Mouse (Mus musculus): ENCODE data around the gene Nop53.
A peak's percentile ranks its signal among the peaks of the same experiment; 100 is the strongest.

The Nop53 gene

DNA sequence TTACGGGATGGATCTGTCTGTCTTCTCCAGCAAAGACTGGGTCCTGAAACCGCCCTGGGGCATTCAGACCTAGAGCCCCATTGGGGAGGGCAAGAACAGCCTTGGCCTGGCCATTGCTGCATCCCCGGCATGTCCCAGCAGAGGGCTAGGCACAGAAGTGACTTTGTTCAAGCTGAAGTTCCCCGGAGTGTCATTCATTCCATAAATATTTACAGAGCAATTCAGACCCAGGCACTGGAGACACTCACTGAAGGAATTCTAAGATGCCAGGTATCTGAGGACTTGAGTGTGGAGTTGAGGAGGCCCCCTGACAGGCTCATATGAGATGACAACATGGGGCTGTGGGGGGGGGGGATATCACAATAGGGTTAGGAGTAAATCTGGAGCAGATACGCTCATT is 10.3 kb upstream of the Nop53 start:
- DNase-seq (ENCODE audit: low read depth) = no peak

DNA sequence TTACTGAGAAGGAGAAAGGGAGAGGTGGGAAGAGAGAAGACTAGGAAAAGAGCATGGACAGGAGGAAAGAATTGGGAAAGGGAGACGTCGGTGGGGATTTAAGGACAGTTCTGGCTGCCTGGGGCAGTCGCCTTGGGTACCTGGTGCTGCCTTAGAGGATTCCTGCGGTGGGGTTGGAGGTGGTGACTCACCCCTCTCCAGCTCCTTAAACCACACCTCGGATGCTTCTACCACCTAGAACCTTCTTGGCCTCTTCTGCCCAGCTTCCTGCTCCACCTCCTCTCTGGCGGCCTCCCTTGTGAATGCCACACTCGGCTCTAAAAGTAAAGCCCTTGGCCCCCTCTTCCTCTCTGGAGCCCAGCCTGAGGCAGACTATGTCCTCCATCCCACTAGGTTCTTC is 9.6 kb upstream of the Nop53 start:
- DNase-seq (ENCODE audit: low read depth) = no peak

DNA sequence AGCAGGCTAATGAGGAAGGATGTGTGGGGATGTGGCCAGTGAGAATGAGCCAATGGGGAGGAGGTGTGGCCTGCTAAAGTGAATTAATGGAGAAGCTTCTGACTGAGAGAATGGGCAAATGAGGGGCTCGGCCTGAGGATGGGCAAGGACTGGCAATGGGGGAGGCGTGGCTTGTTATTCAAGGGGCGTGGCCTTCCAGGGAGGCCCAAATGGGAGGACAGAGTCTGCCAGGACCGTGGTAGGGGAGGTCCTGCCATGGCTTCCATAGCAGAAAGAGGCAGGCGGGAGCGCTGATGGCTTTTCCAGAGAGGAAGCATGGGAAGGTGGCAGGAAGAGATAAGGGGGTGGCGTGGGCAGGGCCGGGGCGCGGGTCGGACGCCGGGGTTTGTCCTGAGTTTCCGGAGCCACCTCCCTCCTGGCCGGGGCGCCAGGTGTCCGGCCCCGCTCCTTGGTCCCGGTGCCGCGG is 9.1 kb upstream of the Nop53 start:
- no peak for DNase-seq (ENCODE audit: low read depth)

DNA sequence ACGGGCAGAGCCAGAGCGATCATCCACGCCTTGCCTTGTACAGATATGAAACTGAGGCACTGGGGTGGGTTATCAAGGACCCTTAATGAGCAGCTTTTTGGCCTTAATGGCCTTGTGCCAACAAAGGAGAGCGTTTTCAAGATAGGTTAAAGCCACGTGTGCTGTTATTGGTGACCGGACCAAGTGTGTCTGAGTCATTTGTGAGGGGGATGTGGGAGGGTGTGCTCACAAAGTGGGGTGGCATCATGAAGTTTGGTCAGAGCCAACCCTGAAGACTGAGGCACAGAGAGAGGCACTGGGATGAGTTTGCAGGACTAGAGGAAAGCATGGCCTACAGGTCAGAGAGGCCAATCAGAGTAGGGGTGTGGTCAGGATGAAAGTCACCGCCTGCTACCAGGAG is 8.6 kb upstream of the Nop53 start:
- DNase-seq (ENCODE audit: low read depth) = no peak

DNA sequence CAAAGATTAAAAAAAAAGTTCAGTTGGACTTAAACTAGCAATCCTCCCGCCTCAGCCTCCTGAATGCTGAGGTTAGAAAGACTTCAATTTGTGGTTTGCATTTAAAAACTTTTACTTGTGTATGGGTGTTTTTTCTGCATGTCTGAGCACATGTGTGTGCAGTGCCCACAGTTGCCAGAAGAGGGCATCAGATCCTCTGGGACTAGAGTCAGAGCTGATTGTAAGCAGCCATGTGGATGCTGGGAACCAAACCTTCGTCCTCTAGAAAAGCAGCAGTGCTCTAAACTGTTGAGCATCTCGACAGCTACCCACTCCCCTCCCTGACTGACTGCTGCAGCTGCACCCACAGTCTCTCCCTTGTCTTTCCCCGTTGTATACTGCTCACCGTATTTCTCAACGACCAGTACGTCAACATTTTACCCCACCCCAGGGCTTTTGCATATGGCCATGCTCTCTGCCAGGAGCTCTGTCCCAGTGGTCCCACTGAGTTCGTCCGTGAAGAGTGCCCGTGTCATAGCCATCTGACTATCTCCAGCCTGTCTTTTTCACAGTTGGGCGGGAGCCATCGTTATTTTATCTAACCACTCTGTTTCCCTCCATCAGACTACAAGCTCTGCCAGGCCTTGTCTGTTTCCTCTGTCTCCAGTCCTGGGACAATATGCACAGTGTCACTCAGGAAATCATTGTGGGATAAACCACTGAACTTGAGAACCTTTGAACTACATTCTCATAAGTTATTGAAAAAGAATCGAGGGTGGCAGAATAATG is 7.6 kb upstream of the Nop53 start:
- peak; percentile 68 for DNase-seq (ENCODE audit: low read depth)

DNA sequence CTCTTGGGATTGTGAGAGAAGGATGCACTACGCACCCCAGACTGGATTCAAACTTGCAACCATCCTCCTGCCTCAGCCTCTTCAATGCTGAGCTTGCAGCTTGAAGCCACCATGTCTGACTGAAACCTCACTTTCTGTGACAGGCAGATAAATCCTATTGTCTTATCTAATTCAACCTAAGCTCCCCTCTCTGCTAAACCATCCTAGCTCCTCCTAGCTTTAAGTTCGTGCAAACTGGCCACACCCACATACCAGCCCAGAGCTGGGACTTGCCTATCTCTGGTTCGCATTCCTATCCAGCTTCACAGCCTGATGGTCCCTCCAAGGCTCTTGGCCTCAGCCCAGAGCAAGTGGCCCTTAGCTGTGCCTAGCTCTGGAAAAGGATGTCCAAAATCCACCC is 6.5 kb upstream of the Nop53 start:
- DNase-seq (ENCODE audit: low read depth) = no peak

DNA sequence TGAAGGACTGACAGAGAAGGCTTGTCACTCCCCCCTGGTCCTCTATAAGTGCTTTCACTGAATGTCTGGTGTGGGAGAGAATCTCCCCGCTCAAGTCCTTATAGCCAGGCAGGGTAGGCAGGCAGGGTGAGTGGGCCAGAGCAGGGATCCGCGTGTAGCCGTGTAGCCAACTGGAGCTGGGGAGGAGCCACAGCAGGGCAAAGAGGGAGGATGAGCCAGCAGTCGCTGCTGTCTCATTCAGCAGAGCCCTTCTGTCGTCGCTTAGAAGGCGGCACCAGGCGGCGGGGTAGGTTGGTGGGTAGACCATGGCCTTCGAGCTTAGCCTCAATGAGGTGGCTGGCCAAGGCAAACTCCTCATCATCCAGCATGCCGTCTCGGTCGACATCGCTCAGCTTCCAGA is 4.1 kb upstream of the Nop53 start:
- no peak for DNase-seq (ENCODE audit: low read depth)

DNA sequence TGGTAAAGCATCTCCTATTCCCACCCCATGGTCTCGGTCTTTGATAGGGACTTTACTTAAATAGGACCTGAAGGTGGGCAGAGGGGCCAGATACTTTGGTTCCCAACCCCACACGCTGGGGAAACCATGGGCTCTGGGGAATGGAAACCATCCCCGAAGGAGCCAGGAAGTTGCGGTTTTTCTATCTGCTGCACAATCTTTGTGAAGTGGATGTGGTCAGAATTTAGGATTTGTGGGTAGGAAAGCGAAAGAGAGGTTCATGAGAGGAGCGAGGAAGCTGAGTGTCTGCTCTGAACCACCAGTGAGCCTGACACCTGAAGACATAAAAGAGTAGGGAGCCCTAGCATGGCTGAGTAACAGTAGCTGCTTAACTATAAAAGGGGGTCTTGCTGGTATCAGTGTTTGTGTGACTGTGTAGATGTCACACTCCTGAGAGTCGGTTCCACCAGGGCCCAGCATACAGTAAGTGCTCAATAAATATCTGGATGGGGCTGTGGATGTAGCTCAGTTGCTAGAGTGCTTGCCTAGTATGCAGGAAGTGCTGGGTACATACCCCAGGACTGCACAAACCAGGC is 3.4 kb upstream of the Nop53 start:
- DNase-seq (ENCODE audit: low read depth) = peak; percentile 78

DNA sequence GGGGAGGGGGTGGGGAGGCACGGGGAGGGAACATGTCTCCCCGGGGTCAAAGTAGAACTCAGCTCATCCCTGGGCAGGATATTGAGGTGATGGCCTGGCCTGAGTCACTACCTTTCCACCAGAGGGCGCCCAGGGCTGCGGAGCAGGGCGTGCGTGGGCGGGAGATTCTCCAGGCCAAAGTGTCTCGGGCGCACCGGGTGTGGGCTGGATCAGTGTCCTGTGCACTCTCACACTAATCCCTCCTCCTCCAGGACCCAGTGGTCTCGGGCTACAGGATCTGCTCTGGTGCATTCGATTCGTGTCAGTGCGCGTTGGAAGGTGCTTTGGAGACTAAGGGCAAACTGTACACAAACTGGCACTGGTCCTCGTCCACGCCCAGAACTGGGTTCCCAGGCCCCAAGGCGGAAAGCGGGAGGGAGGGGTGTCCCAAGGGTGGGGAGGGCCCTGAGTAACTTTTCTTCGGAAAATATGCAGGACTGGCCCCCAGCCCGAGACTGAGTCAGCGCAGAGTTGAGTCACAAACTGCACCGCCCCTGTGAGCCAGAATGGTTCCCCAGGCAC is 2.6 kb upstream of the Nop53 start:
- peak; percentile 93 for DNase-seq (ENCODE audit: low read depth)

DNA sequence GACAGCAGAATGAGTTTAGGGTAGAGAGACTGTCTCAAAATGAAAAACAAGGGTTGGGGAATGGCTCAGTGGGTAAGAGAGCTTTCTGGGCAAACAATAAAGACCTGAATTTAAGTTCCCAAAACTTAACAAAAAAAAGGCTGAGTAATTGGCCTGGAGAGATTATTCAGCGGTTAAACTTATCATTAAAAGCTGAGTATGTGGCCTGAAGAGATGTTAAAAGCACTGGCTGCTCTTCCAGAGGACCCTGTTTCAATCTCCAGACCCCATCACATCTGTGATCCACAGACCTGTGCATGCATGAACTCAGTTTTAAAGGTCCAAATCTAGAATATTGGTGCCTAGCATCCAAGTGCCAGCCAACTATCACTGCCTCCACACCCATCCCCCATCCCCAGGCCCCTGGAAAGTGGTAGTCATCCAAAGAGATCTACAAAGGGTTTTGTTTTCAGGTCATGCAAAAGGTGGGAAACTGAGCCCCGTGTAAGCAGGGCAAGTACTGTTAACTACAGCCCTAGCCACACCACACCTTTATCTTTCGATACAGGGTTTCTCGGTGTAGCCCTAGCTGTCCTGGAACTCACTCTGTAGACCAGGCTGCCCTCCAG is 1.9 kb upstream of the Nop53 start:
- no peak for DNase-seq (ENCODE audit: low read depth)

DNA sequence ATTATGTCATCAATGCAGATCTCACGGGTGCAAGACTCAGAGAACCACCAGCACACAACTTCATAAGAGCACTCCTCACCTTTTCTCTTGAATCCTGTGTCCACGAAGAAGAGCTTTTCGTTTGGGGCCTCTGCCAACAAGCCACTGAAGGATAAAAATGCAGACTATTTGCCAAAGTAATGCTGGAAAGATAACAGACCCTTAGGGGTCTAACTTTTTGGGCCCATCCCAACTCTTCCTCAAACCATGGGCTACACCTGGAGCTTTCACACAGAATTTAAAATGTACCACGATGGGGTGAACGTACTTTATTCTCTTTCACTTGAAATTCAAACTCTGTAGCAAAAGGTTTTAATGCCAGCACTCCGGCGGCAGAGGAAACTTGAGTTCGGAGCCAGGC is 663 bp downstream of the Nop53 start:
- DNase-seq (ENCODE audit: low read depth) = no peak

DNA sequence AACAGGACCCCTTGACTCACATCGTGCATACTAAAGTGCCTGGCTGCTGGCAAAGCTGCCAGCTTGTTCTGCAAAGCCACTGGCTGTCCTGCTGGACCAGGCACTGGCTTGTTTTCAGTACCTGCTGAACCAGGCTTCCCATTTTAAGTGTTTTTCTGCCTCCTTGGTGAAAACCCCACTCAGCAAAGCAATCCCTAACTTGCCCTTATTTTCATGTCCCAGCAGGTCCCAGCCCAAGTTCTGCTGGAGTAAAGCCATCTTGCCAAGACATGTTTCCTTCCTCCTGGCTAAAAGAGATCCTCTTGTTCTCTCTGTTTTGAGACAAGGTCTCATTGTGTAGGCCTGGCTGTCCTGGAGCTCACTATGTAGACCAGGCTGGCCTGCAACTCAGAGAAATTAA is 1.6 kb downstream of the Nop53 start:
- no peak for DNase-seq (ENCODE audit: low read depth)

DNA sequence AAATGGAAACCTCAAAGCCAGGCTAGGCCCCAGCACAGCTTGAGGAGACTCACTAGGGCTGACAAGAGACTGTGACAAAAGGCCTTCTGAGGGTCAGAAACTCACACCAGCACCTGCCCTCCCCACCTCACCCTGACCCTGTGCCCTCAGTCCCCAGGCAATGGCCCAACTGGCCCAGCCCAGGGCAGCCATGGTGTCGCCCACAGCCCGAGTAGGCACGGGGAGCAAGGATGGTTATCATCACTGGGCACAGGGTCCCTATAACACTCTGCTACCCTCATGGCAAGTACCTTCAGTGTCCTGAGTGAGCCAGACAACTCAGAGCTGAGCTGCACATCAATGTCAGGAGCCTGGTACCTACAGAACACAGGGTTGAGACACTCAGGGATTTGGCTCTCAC is 7.3 kb downstream of the Nop53 start:
- DNase-seq (ENCODE audit: low read depth) = no peak

DNA sequence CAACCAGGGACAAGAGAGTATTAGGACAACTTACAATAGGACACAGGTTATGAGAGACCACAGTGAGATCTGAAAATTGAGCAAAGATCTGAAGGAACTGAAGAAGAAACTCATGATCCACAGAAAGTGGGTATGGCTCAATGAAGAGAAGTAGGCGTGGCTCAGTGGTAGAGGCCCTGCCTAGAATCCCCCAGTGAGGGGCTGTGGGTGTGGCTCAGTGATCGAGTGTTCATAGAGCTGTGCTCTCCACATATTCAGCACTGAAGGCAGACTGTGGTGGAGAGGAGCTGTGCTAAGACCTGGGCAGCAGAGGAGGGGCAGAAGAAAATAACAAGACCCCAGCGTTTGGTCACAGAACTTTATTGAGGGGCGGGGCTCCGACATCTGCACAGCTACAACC is 8.4 kb downstream of the Nop53 start:
- DNase-seq (ENCODE audit: low read depth) = no peak

DNA sequence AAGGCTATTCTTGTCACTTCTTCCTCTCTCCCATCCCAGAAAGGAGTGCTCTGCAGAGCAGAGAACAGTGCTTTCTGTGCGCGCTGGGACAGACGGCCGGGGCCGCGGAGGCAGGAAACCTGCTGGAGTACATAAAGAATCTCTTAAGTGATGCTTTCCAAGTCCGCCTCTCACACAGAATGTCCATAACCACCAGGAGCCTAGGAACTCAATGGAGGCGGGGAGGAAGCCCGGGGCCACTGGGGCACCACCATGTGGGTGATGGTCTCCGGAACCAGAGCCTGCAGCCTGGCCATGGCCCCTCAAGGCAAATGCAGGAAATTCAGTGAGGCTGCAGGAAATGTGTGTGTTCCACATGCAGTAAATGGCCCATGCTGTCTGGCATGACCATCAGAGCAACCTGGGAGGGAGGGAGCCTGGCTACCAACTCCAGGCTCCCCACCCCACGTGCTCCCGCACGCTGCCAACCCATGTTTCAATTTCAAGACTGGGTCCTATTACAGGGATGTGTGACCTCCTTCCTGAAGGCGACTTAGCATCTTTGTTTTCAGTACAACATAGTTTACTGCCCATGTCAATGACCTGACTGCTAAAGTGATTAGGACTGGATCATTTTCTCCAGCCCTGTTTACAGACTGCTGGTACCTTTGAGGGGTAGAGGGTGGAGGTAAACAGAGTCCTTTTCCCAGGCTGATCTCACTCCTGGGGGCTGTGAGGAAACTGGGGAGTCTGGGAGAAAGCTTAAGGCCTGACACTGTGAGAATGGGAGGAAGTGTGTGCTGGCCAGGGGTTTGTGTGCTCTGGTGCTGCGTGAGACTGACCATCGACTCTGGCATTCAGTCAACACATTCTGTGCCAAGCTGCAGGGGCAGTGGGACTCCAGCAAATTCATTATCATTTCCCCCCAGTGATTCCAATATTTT is 12.2 kb downstream of the Nop53 start:
- DNase-seq (ENCODE audit: low read depth) = no peak

DNA sequence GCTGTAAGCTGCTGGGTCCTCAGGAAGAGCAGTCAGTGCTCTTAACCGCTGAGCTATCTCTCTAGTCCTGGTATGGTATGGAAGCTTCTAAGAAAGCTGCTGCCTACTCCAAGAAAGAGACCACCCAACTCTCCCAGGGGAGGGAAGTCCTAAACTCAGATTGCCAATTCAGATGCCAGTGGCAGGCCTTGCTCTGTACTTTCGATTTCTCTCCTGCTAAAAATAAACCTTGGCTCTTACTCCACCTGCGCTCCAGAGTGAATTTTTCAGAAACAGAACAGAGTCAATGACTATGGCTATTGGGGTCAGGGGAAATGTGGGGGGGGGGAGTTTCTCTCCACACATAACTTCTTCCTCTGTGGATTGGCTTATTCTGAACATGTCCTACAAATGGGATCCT is 14.2 kb downstream of the Nop53 start:
- no peak for DNase-seq (ENCODE audit: low read depth)

DNA sequence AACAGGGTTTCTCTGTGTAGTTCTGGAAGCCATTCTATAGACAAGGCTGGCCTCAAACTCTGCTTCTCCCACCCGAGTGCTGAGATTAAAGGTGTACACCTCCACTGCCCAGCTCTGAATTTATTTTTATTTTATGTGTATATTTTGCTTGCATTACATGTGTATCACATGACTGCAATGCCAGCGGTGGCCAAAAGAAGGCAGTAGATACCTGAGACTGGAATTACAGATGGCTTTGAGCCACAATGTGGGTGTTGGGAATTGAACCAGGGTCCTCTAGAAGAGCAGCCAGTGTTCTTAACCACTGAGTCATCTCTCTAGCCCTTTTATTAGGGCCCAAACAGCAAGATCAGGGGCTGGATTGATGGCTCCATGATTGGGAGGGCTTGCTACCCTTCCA is 15.3 kb downstream of the Nop53 start:
- DNase-seq (ENCODE audit: low read depth) = peak; percentile 50

DNA sequence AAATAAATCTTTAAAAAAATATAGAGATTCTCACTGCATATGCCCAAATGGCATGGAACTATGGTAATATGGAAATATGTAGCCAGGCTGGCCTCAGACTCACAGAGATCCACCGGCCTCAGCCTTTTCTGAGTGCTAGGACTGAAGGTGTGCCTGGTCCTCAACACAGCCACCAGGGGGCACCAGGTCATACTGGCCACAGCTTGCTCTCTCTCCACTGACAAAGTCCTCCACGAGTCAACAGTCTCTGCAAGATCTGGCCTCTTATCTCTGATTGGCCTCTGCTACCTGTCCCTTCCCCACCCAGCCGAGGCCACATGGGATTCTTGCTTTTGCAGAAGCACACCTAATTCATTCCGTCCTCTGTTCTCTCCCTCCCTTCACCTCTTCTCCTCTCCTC is 16.0 kb downstream of the Nop53 start:
- peak; percentile 78 for DNase-seq (ENCODE audit: low read depth)

DNA sequence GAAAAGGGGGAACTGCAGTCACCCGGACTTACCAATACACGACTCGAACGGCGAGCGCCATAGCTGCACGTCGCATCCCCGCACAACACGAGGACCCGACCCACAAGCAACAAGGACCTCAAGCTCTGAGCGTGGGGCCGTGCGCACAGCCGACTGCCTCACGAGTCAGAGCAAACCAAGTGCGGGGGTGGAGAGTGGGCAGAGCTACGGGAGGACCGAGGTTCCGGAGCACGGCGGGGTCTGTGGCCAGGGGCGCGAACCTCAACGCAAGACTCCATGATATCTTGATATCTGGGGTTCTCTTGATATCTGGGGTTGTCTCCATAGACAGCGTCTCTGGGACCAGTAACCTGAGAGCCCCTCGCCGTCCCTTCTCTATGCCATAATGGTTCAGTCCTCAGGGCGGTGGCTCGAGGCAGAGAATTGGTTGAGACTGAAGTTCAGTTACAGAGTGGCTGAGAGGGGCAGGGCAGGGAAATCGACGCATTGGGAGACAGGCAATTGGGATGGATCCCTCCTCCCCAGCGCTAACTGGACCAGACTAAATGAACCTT is 23.6 kb downstream of the Nop53 start, which contains the start of gene Selenow:
Selenow (minus strand) TSS at position 183 of the 554 bp plus-strand sequence.
- DNase-seq (ENCODE audit: low read depth) = peak; percentile 97

DNA sequence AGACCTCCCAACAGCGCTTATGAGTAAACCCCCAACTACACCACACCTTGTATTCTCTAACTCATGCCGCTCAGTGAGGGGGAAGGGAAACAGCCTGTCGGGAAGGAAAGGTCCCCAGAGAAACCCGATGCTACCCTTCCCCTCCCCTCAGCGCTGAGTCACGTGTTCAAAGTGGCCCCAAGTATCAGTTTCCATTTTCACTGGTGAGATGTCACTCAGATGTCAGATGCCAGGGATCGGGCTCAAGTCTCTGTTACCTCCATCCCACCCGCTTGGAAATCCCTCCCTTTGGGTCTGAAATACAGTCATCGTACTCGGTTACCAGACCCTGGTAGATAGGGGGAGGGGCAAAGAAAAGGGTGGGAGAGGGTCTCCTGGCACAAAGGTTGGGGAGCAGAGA is 24.1 kb downstream of the Nop53 start:
- peak; percentile 87 for DNase-seq (ENCODE audit: low read depth)

DNA sequence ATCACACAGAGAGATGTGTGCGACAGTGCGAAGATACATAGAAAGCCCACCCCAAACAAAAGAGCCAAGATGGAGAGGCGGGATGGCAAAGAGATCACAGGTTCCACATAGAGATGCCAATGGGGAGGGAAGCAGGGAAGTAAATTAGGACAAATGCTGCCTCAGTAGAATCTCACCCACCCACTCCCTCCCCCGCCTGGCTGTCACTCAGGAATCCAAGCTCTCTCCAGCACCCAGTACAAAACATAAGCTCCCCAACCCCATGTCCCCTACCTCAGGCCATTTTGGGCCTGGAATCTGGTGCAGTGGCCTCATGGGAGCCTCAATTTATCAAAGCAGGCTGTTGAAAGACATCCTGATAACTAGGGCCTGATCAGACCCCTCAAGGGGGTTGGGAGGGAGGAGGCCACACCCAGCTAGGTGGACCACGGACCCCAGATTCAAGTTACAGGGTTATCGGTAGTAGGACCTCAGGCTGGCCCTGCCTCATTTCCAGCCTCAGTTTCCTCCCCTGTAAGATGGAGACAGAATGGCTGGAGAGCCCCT is 25.2 kb downstream of the Nop53 start:
- DNase-seq (ENCODE audit: low read depth) = no peak
